Comparison of ENCODE assay signal across 9 mouse cellular contexts in the genomic region with DNA sequence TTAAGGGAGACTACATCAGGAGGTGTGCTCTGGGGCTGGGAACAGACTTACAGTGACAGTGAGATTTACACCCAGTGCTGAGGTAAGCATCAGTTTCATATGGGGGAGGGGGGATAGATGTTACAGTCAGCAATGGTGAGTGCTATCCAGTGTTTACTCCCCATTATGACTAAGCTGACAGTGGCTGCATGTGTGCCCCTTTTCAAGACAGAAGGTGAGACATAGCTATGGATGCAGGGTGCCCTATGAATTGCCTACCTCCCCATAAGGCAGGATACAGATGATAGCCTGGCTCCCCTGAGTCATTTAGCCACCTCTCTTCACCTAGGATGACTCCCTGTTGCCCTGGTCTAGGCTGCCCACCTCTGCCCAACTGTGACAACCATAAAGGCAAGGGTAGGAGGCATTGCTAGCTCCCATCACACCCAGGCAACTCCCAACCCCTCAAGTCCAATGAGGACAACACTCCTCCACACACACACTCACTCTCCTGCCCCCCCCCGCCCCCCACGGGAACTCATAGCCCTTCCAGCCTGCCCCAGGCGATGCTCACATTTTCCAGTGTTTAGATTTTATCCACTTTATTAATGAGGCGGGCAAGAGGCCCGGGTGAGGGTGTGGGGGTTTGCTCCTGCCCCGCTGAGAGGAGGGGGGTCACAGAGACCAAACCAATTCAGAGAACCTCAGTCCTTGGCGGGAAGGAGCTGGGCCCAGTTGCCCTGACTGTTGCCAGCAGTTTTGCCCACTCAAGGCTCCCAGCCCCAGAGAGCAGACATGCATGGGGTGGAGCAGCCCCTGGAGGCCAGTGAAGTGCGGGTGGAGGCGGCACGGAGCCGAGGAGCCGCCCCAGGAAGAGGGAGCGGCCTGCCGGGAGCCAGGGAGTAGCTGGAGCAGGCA. TPM values are rescaled to one million over a fixed set of nuclear protein-coding genes. Genes with fewer than 3 reads are reported as not detected.
DNase-seq lines count a peak whose midpoint lies in the region; ATAC-seq and TF ChIP-seq lines count a peak whose summit lies in the region.
"Had no signal": no experiment of that assay in that cellular context is flagged by ENCODE, and none has a peak within 500 bp of the region (broad histone marks: within the 10 kb centered on the region; RNA-seq: fewer than 3 reads in every experiment).

A gene (plus strand): TSS at position 710 of the 897 bp plus-strand sequence.

- TF ChIP-seq CTCF in lung, postnatal 0 days (IDR thresholded peaks at IDR 0.05): peak; percentile 55

- peak within 1 kb of the TSS; percentile 37 for H3K4me2 ChIP-seq in intestine, embryonic 14.5 days (ENCODE audit: low read length)
- H3K4me2 ChIP-seq in lung, postnatal 0 days (replicated peaks; ENCODE audit: low read depth, low read length): peak within 1 kb of the TSS; percentile 36

- ATAC-seq in intestine, embryonic 14.5 days (replicated peaks; ENCODE audit: low FRiP score, low TSS enrichment, low read depth): 0 out of 2 replicates have a peak, but pooled peaks have one; percentile 1
- ATAC-seq in lung, postnatal 0 days: peak; percentile 73
- ATAC-seq in megakaryocyte, adult 5-6 weeks (ENCODE audit: poor library complexity, severe bottlenecking): no peak

- H3K9ac ChIP-seq in intestine, embryonic 14.5 days (ENCODE audit: low read length): 0 out of 2 replicates have a peak within 1 kb of the TSS, but pooled peaks have one; percentile 23
- peak within 1 kb of the TSS; percentile 0; the same call in 1 of the 2 replicates for H3K9ac ChIP-seq in lung, postnatal 0 days (replicated peaks; ENCODE audit: low read depth)

- peak within 1 kb of the TSS; percentile 52 for H3K27ac ChIP-seq in intestine, embryonic 14.5 days (ENCODE audit: low read depth)
- peak within 1 kb of the TSS; percentile 57 for H3K27ac ChIP-seq in lung, postnatal 0 days (ENCODE audit: low read length)
- H3K27ac ChIP-seq: midbrain, embryonic 12.5 days had no signal

- no peak within 1 kb of the TSS for H3K4me3 ChIP-seq in intestine, embryonic 14.5 days (ENCODE audit: low read depth, low read length)
- no peak within 1 kb of the TSS for H3K4me3 ChIP-seq in lung, postnatal 0 days (ENCODE audit: low read depth, low read length)

- DNase-seq in cerebellum, postnatal 10 days: peak; percentile 30 to 48
- no peak for DNase-seq in cerebellum, adult 11-12 months
- DNase-seq in adrenal gland, adult 8-10 months: peak; percentile 31
- DNase-seq in gastrocnemius, postnatal 25 days: peak; percentile 65
- DNase-seq in intestine, embryonic 14.5 days (ENCODE audit: low spot score): peak; percentile 70
- DNase-seq in lung, postnatal 0 days (ENCODE audit: low spot score): peak; percentile 80
- no peak for DNase-seq in right cerebral cortex, postnatal 4 days

- 13% methylated on average over 14 of the region's 14 CpGs for WGBS in intestine, embryonic 14.5 days
- 5% methylated on average over 14 of the region's 14 CpGs for WGBS in lung, postnatal 0 days

- TF ChIP-seq EP300 in lung, postnatal 0 days (IDR thresholded peaks at IDR 0.05): no peak

- no peaks in the 10 kb centered on the region for H3K27me3 ChIP-seq in intestine, embryonic 14.5 days (replicated peaks; ENCODE audit: control insufficient read depth, insufficient read depth, low read length)
- H3K27me3 ChIP-seq in lung, postnatal 0 days (replicated peaks; ENCODE audit: insufficient read depth, low read length): no peaks in the 10 kb centered on the region

- H3K36me3 ChIP-seq in intestine, embryonic 14.5 days (ENCODE audit: control insufficient read depth, insufficient read depth, low read length): peaks cover 34% of the 10 kb centered on the region
- H3K36me3 ChIP-seq in lung, postnatal 0 days (ENCODE audit: insufficient read depth, low read length): peaks cover 15% of the 10 kb centered on the region

- no peaks in the 10 kb centered on the region for H3K9me3 ChIP-seq in intestine, embryonic 14.5 days (ENCODE audit: control insufficient read depth, low read length)
- no peaks in the 10 kb centered on the region for H3K9me3 ChIP-seq in lung, postnatal 0 days (ENCODE audit: low read length)
- H3K9me3 ChIP-seq: midbrain, embryonic 12.5 days had no signal

- H3K4me1 ChIP-seq in intestine, embryonic 14.5 days (replicated peaks; ENCODE audit: control insufficient read depth, insufficient read depth, low read length): peaks cover 64% of the 10 kb centered on the region
- peaks cover 33% of the 10 kb centered on the region for H3K4me1 ChIP-seq in lung, postnatal 0 days (ENCODE audit: insufficient read depth, low read depth, low read length)

RNA-seq across cellular contexts. Expression of the gene that starts here (rescaled TPM):
- 1 to 10 TPM in 2 of 4 experiments, under 1 TPM in 2; 0.77 to 1.4 (median 1.1) TPM for total RNA-seq in adrenal gland, adult 8-10 months (2022)
- under 1 TPM; 0.13 to 0.15 TPM for total RNA-seq in gastrocnemius, postnatal 25 days (2021)
- polyA plus RNA-seq in intestine, embryonic 14.5 days (2014; fragmentation: Nextera tagmentation; extraction: Ambion mirVana): 1.3 and 2.0 TPM in 2 replicates
- polyA plus RNA-seq in lung, postnatal 0 days (2015; fragmentation: Nextera tagmentation; extraction: Ambion mirVana): 1.3 and 1.4 TPM in 2 replicates
- 0.07 TPM in 1 of 2 replicates, not detected in the other for total RNA-seq in megakaryocyte, adult 5-6 weeks (2015)
- 1.7 and 2.2 TPM in 2 replicates for total RNA-seq in megakaryocyte, adult 5-6 weeks (2017)

Comparison
In these comparisons a context has a peak if more than half of its experiments do, and no peak if none do; other contexts are left out.
1. DNase-seq: peak in cerebellum, postnatal 10 days (2 of 2), adrenal gland, adult 8-10 months (single experiment), intestine, embryonic 14.5 days (single experiment) and lung, postnatal 0 days (single experiment); none in cerebellum, adult 11-12 months (single experiment) and right cerebral cortex, postnatal 4 days (single experiment).
2. Peak in DNase-seq in gastrocnemius, postnatal 25 days; RNA of the gene not detected or under 1 TPM.